Mouse (Mus musculus): ENCODE measurements around the gene Slc22a13. TPM values are rescaled to one million over a fixed set of nuclear protein-coding genes. Genes with fewer than 3 reads are reported as not detected.

Slc22a13 gene
- polyA plus RNA-seq, 1 experiment from 2014 or later = not detected

Other genes with a start within 250 kb of the Slc22a13 start
- 31.6 and 37.9 TPM in 2 replicates for gene Vill, start 156.3 kb downstream of the Slc22a13 start, polyA plus RNA-seq (2014; fragmentation: Nextera tagmentation; extraction: Ambion mirVana)
- gene Plcd1, start 115.6 kb downstream of the Slc22a13 start, polyA plus RNA-seq (2014; fragmentation: Nextera tagmentation; extraction: Ambion mirVana) = 44.2 and 44.3 TPM in 2 replicates
- gene Dlec1, start 106.6 kb downstream of the Slc22a13 start, polyA plus RNA-seq (2014; fragmentation: Nextera tagmentation; extraction: Ambion mirVana) = 0.65 and 0.66 TPM in 2 replicates
- gene Acaa1b, start 52.0 kb downstream of the Slc22a13 start, polyA plus RNA-seq (2014; fragmentation: Nextera tagmentation; extraction: Ambion mirVana) = 0.91 and 1.2 TPM in 2 replicates
- not detected in 2 replicates for gene Gm47289, start 49.9 kb downstream of the Slc22a13 start, polyA plus RNA-seq (2014; fragmentation: Nextera tagmentation; extraction: Ambion mirVana)
- gene Oxsr1, start 113.3 kb upstream of the Slc22a13 start, polyA plus RNA-seq (2014; fragmentation: Nextera tagmentation; extraction: Ambion mirVana) = 16.6 and 16.9 TPM in 2 replicates
- 99.1 and 101 TPM in 2 replicates for gene Acaa1a, start 130.6 kb upstream of the Slc22a13 start, polyA plus RNA-seq (2014; fragmentation: Nextera tagmentation; extraction: Ambion mirVana)
- gene Myd88, start 132.3 kb upstream of the Slc22a13 start, polyA plus RNA-seq (2014; fragmentation: Nextera tagmentation; extraction: Ambion mirVana) = 28.4 and 33.9 TPM in 2 replicates
- gene Xylb, start 148.3 kb upstream of the Slc22a13 start, polyA plus RNA-seq (2014; fragmentation: Nextera tagmentation; extraction: Ambion mirVana) = 5.0 and 5.2 TPM in 2 replicates
- not detected in 2 replicates for gene Slc22a14, start 156.5 kb upstream of the Slc22a13 start, polyA plus RNA-seq (2014; fragmentation: Nextera tagmentation; extraction: Ambion mirVana)
- gene Acvr2b, start 193.0 kb upstream of the Slc22a13 start, polyA plus RNA-seq (2014; fragmentation: Nextera tagmentation; extraction: Ambion mirVana) = 24.2 and 29.4 TPM in 2 replicates
- gene Exog, start 235.8 kb upstream of the Slc22a13 start, polyA plus RNA-seq (2014; fragmentation: Nextera tagmentation; extraction: Ambion mirVana) = 29.0 and 31.1 TPM in 2 replicates